ENCODE assay signal across 9 mouse cellular contexts in genomic region chr11:101830616-101831015, GRCm38 (mm10). TPM values are rescaled to one million over a fixed set of nuclear protein-coding genes. Genes with fewer than 3 reads are reported as not detected.
DNase-seq lines count a peak whose midpoint lies in the region; ATAC-seq lines count a peak whose summit lies in the region.
"Had no signal": no experiment of that assay in that cellular context is flagged by ENCODE, and none has a peak within 500 bp of the region (broad histone marks: within the 10 kb centered on the region; RNA-seq: fewer than 3 reads in every experiment).

No protein-coding gene starts in this region.

- DNase-seq in hindbrain, embryonic 14.5 days (ENCODE audit: low spot score): no peak
- DNase-seq in Muller cell, postnatal 12 days (ENCODE audit: inconsistent ontology term): peak; percentile 53
- DNase-seq in frontal cortex, adult 2 months (ENCODE audit: extremely low spot score in 1 of 2, low spot score in 1 of 2): no peak
- no peak for DNase-seq in layer of hippocampus, postnatal 25 days (ENCODE audit: extremely low spot score in 1 of 2, low spot score in 1 of 2)
- DNase-seq: layer of hippocampus, postnatal 36 days; thymus, adult 2 months had no signal

- H3K27ac ChIP-seq in hindbrain, embryonic 15.5 days (replicated peaks): peak overlapping the region; percentile 8; the same call in 1 of the 2 replicates
- no peak overlapping the region for H3K27ac ChIP-seq in hindbrain, embryonic 14.5 days
- peak overlapping the region; percentile 88 for H3K27ac ChIP-seq in embryonic facial prominence, embryonic 12.5 days
- H3K27ac ChIP-seq in limb, embryonic 15.5 days: peak overlapping the region; percentile 86

- ATAC-seq in hindbrain, embryonic 15.5 days (ENCODE audit: low FRiP score, low read depth): no peak
- ATAC-seq in hindbrain, embryonic 14.5 days (ENCODE audit: low FRiP score): no peak
- ATAC-seq in embryonic facial prominence, embryonic 12.5 days (ENCODE audit: insufficient number of reproducible peaks, insufficient read depth, low FRiP score, low TSS enrichment): no peak
- 0 out of 2 replicates have a peak, but pooled peaks have one; percentile 5 for ATAC-seq in limb, embryonic 15.5 days (ENCODE audit: insufficient number of reproducible peaks, low FRiP score, low TSS enrichment, low read depth)

- peaks cover 18% of the 10 kb centered on the region for H3K4me1 ChIP-seq in hindbrain, embryonic 15.5 days (replicated peaks)
- H3K4me1 ChIP-seq in hindbrain, embryonic 14.5 days (replicated peaks; ENCODE audit: control insufficient read depth, insufficient read depth, low read length): 0 out of 2 replicates have a peak, but pooled peaks cover 6% of the 10 kb centered on the region
- peaks cover 31% of the 10 kb centered on the region for H3K4me1 ChIP-seq in embryonic facial prominence, embryonic 12.5 days
- H3K4me1 ChIP-seq in limb, embryonic 15.5 days: peaks cover 31% of the 10 kb centered on the region

- no peaks in the 10 kb centered on the region for H3K9me3 ChIP-seq in hindbrain, embryonic 15.5 days
- no peaks in the 10 kb centered on the region for H3K9me3 ChIP-seq in hindbrain, embryonic 14.5 days (ENCODE audit: control insufficient read depth, low read length)
- no peaks in the 10 kb centered on the region for H3K9me3 ChIP-seq in embryonic facial prominence, embryonic 12.5 days
- H3K9me3 ChIP-seq in limb, embryonic 15.5 days: no peaks in the 10 kb centered on the region

- H3K4me2 ChIP-seq in hindbrain, embryonic 15.5 days: no peak overlapping the region
- H3K4me2 ChIP-seq in hindbrain, embryonic 14.5 days (replicated peaks): no peak overlapping the region
- no peak overlapping the region for H3K4me2 ChIP-seq in embryonic facial prominence, embryonic 12.5 days (replicated peaks)
- peak overlapping the region; percentile 8; the same call in 1 of the 2 replicates for H3K4me2 ChIP-seq in limb, embryonic 15.5 days

- no peaks in the 10 kb centered on the region for H3K36me3 ChIP-seq in hindbrain, embryonic 15.5 days
- no peaks in the 10 kb centered on the region for H3K36me3 ChIP-seq in hindbrain, embryonic 14.5 days (replicated peaks; ENCODE audit: control insufficient read depth, insufficient read depth)
- no peaks in the 10 kb centered on the region for H3K36me3 ChIP-seq in embryonic facial prominence, embryonic 12.5 days
- H3K36me3 ChIP-seq in limb, embryonic 15.5 days: no peaks in the 10 kb centered on the region

- no peak overlapping the region for H3K9ac ChIP-seq in hindbrain, embryonic 15.5 days
- H3K9ac ChIP-seq in hindbrain, embryonic 14.5 days: no peak overlapping the region
- H3K9ac ChIP-seq in embryonic facial prominence, embryonic 12.5 days: no peak overlapping the region
- H3K9ac ChIP-seq in limb, embryonic 15.5 days: no peak overlapping the region

- H3K4me3 ChIP-seq in hindbrain, embryonic 15.5 days: no peak overlapping the region
- H3K4me3 ChIP-seq in hindbrain, embryonic 14.5 days (replicated peaks; ENCODE audit: low read length): no peak overlapping the region
- H3K4me3 ChIP-seq in embryonic facial prominence, embryonic 12.5 days: no peak overlapping the region
- H3K4me3 ChIP-seq in limb, embryonic 15.5 days: no peak overlapping the region

- WGBS in hindbrain, embryonic 15.5 days: 69% methylated on average over 8 of the region's 8 CpGs
- WGBS in hindbrain, embryonic 14.5 days: 78% methylated on average over 8 of the region's 8 CpGs
- WGBS in embryonic facial prominence, embryonic 12.5 days: 45% methylated on average over 8 of the region's 8 CpGs
- WGBS in limb, embryonic 15.5 days: 36% methylated on average over 8 of the region's 8 CpGs

- H3K27me3 ChIP-seq in hindbrain, embryonic 15.5 days: no peaks in the 10 kb centered on the region
- H3K27me3 ChIP-seq in hindbrain, embryonic 14.5 days (ENCODE audit: control insufficient read depth, insufficient read depth, low read length): no peaks in the 10 kb centered on the region
- no peaks in the 10 kb centered on the region for H3K27me3 ChIP-seq in embryonic facial prominence, embryonic 12.5 days
- no peaks in the 10 kb centered on the region for H3K27me3 ChIP-seq in limb, embryonic 15.5 days

RNA-seq across cellular contexts. Expression of gene Etv4, which starts 45.4 kb away (rescaled TPM):
- polyA plus RNA-seq in hindbrain, embryonic 15.5 days (2015; fragmentation: Nextera tagmentation; extraction: Ambion mirVana): 14.4 and 21.3 TPM in 2 replicates
- polyA plus RNA-seq in hindbrain, embryonic 14.5 days (2014; fragmentation: Nextera tagmentation; extraction: Ambion mirVana): 12.2 and 12.6 TPM in 2 replicates
- 17.0 and 25.2 TPM in 2 replicates for polyA plus RNA-seq in embryonic facial prominence, embryonic 12.5 days (2016; fragmentation: Nextera tagmentation; extraction: Ambion mirVana)
- polyA plus RNA-seq in limb, embryonic 15.5 days (2015; fragmentation: Nextera tagmentation; extraction: Ambion mirVana): 10.3 and 10.8 TPM in 2 replicates
- polyA plus RNA-seq in frontal cortex, adult 2 months (2012; rRNA removed): 20.7 and 21.5 TPM in 2 replicates
- 10 to 100 TPM; 14.9 to 18.3 TPM for total RNA-seq in layer of hippocampus, postnatal 25 days (2021)
